Mouse (Mus musculus) thymus, adult 2 months (tissue): Measurements from ENCODE around the gene Notch4. TPM values are rescaled to one million over a fixed set of nuclear protein-coding genes. Genes with fewer than 3 reads are reported as not detected.
A peak's percentile ranks its signal among the peaks of the same experiment; 100 is the strongest.

Experiments
- DNase-seq: peaks from one replicate; pipeline ENCODE4 v3.0.0; 2021
- H3K27ac ChIP-seq: fragments of 200-500 bp; 2 replicates; pipeline ENCODE4 v1.5.1; 2012; ENCODE audit warnings: low read length, control low read depth; ENCODE audit not compliant: control insufficient read depth, insufficient read depth
- H3K27me3 ChIP-seq: fragments of 200-500 bp; 2 replicates; pipeline ENCODE4 v1.6.1; 2012; ENCODE audit warnings: mild to moderate bottlenecking, low read length, moderate library complexity, mixed read lengths; ENCODE audit not compliant: control insufficient read depth, insufficient read depth
- H3K36me3 ChIP-seq: fragments of 200-500 bp; 2 replicates; pipeline ENCODE4 v1.6.1; 2012; ENCODE audit warnings: mild to moderate bottlenecking, low read length, moderate library complexity; ENCODE audit not compliant: control insufficient read depth, insufficient read depth
- H3K4me1 ChIP-seq: fragments of 200-500 bp; replicated peaks from 2 replicates; pipeline ENCODE4 v1.6.1; 2012; ENCODE audit warnings: low read length; ENCODE audit not compliant: control insufficient read depth, insufficient read depth
- H3K4me3 ChIP-seq: fragments of 200-500 bp; 2 replicates; pipeline ENCODE4 v1.5.1; 2012; ENCODE audit warnings: mild to moderate bottlenecking, low read length, control low read depth, moderate library complexity; ENCODE audit not compliant: control insufficient read depth, insufficient read depth
- CTCF ChIP-seq: fragments of 200-500 bp; IDR thresholded peaks from 2 replicates; pipeline ENCODE4 v1.5.1; 2012; ENCODE audit warnings: mild to moderate bottlenecking, control low read depth, low read length, moderate library complexity, borderline replicate concordance; ENCODE audit not compliant: control insufficient read depth, poor library complexity, insufficient read depth; ENCODE audit errors: extremely low read depth
- POLR2A ChIP-seq: fragments of 200-500 bp; IDR thresholded peaks from 2 replicates; pipeline ENCODE4 v1.6.1; 2012; ENCODE audit warnings: mild to moderate bottlenecking, low read length, control low read depth, moderate library complexity; ENCODE audit not compliant: control insufficient read depth, poor library complexity, insufficient read depth; ENCODE audit errors: extremely low read depth
- WGBS: fragments of 180-500 bp; shearing (Covaris S2); methylation state at CpG from one replicate; pipeline ENCODE4 v1.1.7; 2018; 5-methylcytosine and 5-hydroxymethylcytosine counted together
- polyA plus RNA-seq: library from polyadenylated mRNA; depleted of rRNA; stranded (reverse); fragments of >200 nt; gene quantifications from 2 replicates; pipeline ENCODE4 v1.2.3, GENCODE M21; 2012

Notch4 gene
- polyA plus RNA-seq, 1 experiment, result 6.1 TPM

GRCm38 (mm10) chr17:34623161-34623560, 59.1 kb downstream of the Notch4 start:
- Histone ChIP-seq H3K27ac (no peak overlapping the region), H3K4me1 (peaks cover 9% of the 10 kb centered on the region), H3K4me3 (no peak overlapping the region), H3K27me3 (no peaks in the 10 kb centered on the region), H3K36me3 (peaks cover 23% of the 10 kb centered on the region)
- no peak for DNase-seq
- 92% methylated on average over 9 of the region's 9 CpGs for WGBS
- no peak for TF ChIP-seq POLR2A
- TF ChIP-seq CTCF, result no peak

- 98% methylated on average over 3 of the region's 3 CpGs for WGBS
- H3K27ac ChIP-seq, result no peak overlapping the region
These were observed 60.9 kb downstream of the Notch4 start for GRCm38 (mm10) chr17:34624981-34625380.

GRCm38 (mm10) chr17:34626062-34626772, 62.1 kb downstream of the Notch4 start:
- TF ChIP-seq POLR2A, result no peak
- no peak for TF ChIP-seq CTCF
- no peaks in the 10 kb centered on the region for H3K27me3 ChIP-seq
- 72% methylated on average over 16 of the region's 16 CpGs for WGBS
- DNase-seq, result no peak
- H3K4me3 ChIP-seq, result peak overlapping the region; percentile 89
- H3K36me3 ChIP-seq, result peaks cover 17% of the 10 kb centered on the region
- peak overlapping the region; percentile 89; the same call in 1 of the 2 replicates for H3K27ac ChIP-seq
- H3K4me1 ChIP-seq, result peaks cover 23% of the 10 kb centered on the region

More at GRCm38 (mm10) chr17:34624981-34625380, 60.9 kb downstream of the Notch4 start:
- Histone ChIP-seq H3K27me3 (no peaks in the 10 kb centered on the region), H3K4me1 (peaks cover 19% of the 10 kb centered on the region), H3K36me3 (peaks cover 23% of the 10 kb centered on the region), H3K4me3 (no peak overlapping the region)
- no peak for DNase-seq
- no peak for TF ChIP-seq CTCF
- no peak for TF ChIP-seq POLR2A

GRCm38 (mm10) chr17:34626773-34627092, 62.7 kb downstream of the Notch4 start:
- Histone ChIP-seq H3K27ac (peak overlapping the region; percentile 89), H3K36me3 (peaks cover 13% of the 10 kb centered on the region), H3K4me3 (peak overlapping the region; percentile 89), H3K27me3 (no peaks in the 10 kb centered on the region), H3K4me1 (peaks cover 27% of the 10 kb centered on the region)
- TF ChIP-seq POLR2A (no peak), CTCF (0 out of 2 replicates have a peak, but pooled peaks have one; percentile 64)
- under 1% methylated on average over 18 of the region's 18 CpGs for WGBS
- peak; percentile 58 for DNase-seq

GRCm38 (mm10) chr17:34627093-34627942, 63.2 kb downstream of the Notch4 start:
- WGBS, result under 1% methylated on average over 45 of the region's 45 CpGs
- DNase-seq, result peak; percentile 80
- Histone ChIP-seq H3K27ac (peak overlapping the region; percentile 91), H3K4me3 (peak overlapping the region; percentile 89), H3K4me1 (peaks cover 32% of the 10 kb centered on the region), H3K27me3 (no peaks in the 10 kb centered on the region), H3K36me3 (peaks cover 7% of the 10 kb centered on the region)
- TF ChIP-seq CTCF (no peak), POLR2A (no peak)

GRCm38 (mm10) chr17:34627943-34628643, 64.0 kb downstream of the Notch4 start, which contains the start of gene Ppt2:
Gene Ppt2, minus strand, starts transcription at chr17:34628510.
- Histone ChIP-seq H3K4me3 (peak within 1 kb of the TSS; percentile 97), H3K27me3 (no peaks in the 10 kb centered on the region), H3K4me1 (peaks cover 35% of the 10 kb centered on the region), H3K36me3 (no peaks in the 10 kb centered on the region; the same call in 1 of the 2 replicates), H3K27ac (peak within 1 kb of the TSS; percentile 91)
- peak; percentile 69 for DNase-seq
- WGBS, result 6% methylated on average over 29 of the region's 29 CpGs
- TF ChIP-seq POLR2A (peak; percentile 38; the same call in 1 of the 2 replicates), CTCF (no peak)
